In the genomic region with DNA sequence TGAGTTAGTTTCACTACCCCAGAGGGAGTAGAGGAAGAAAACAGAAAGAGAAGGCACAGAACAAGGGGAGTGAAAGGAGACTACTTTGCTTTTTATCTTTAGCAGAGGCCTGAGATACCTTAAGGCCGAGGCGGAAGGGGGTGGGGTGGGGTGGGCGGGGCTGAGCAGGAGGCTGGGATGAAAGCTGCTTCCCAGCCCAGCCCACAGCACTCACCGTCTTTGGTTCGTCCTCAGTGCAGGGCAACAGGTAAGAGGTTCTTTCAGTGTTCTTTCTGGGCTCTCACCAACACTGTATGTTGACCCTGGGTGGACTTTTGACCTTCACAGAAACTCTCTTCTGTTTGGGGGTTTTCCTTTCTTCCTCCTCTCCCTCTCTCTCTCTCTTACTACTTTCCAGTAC, we compare ENCODE assay signal across 7 mouse cellular contexts. TPM values are rescaled to one million over a fixed set of nuclear protein-coding genes. Genes with fewer than 3 reads are reported as not detected.
DNase-seq lines count a peak whose midpoint lies in the region; ATAC-seq and TF ChIP-seq lines count a peak whose summit lies in the region.

A gene (plus strand): TSS at position 137 of the 400 bp plus-strand sequence.

- WGBS in forebrain, embryonic 15.5 days = 37% methylated on average over 5 of the region's 5 CpGs
- 37% methylated on average over 5 of the region's 5 CpGs for WGBS in limb, embryonic 11.5 days
- 6% methylated on average over 2 of the region's 5 CpGs for WGBS in stomach, embryonic 16.5 days

- H3K36me3 ChIP-seq in testis, adult 2 months (ENCODE audit: control insufficient read depth, insufficient read depth, low read length) = no peaks in the 10 kb centered on the region
- H3K36me3 ChIP-seq in forebrain, embryonic 15.5 days = no peaks in the 10 kb centered on the region
- H3K36me3 ChIP-seq in limb, embryonic 11.5 days (ENCODE audit: control insufficient read depth, insufficient read depth, low read length) = no peaks in the 10 kb centered on the region
- no peaks in the 10 kb centered on the region for H3K36me3 ChIP-seq in stomach, embryonic 16.5 days (ENCODE audit: control insufficient read depth, insufficient read depth, low read length)

- no peak within 1 kb of the TSS for H3K4me2 ChIP-seq in forebrain, embryonic 15.5 days (replicated peaks)
- no peak within 1 kb of the TSS for H3K4me2 ChIP-seq in limb, embryonic 11.5 days (ENCODE audit: low read depth, severe bottlenecking)
- no peak within 1 kb of the TSS for H3K4me2 ChIP-seq in stomach, embryonic 16.5 days (ENCODE audit: low read depth, low read length)

- H3K4me3 ChIP-seq in testis, adult 2 months (ENCODE audit: control insufficient read depth, low read depth, low read length) = no peak within 1 kb of the TSS
- H3K4me3 ChIP-seq in forebrain, embryonic 15.5 days = no peak within 1 kb of the TSS
- no peak within 1 kb of the TSS for H3K4me3 ChIP-seq in limb, embryonic 11.5 days (ENCODE audit: low read depth, low read length)
- no peak within 1 kb of the TSS for H3K4me3 ChIP-seq in stomach, embryonic 16.5 days (replicated peaks; ENCODE audit: low read length)

- H3K27me3 ChIP-seq in testis, adult 2 months (ENCODE audit: control insufficient read depth, insufficient read depth, low read length) = no peaks in the 10 kb centered on the region
- no peaks in the 10 kb centered on the region for H3K27me3 ChIP-seq in forebrain, embryonic 15.5 days
- no peaks in the 10 kb centered on the region for H3K27me3 ChIP-seq in limb, embryonic 11.5 days (ENCODE audit: control insufficient read depth, insufficient read depth, low read length)
- H3K27me3 ChIP-seq in stomach, embryonic 16.5 days (ENCODE audit: control insufficient read depth, insufficient read depth, low read length) = no peaks in the 10 kb centered on the region; the same call in 1 of the 2 replicates

- ATAC-seq in forebrain, embryonic 15.5 days (replicated peaks) = no peak
- no peak for ATAC-seq in limb, embryonic 11.5 days (ENCODE audit: insufficient number of reproducible peaks, low FRiP score, low TSS enrichment, low read depth)
- no peak for ATAC-seq in stomach, embryonic 16.5 days (ENCODE audit: insufficient read depth, low FRiP score)

- no peak for TF ChIP-seq CTCF in testis, adult 2 months (IDR thresholded peaks at IDR 0.05; ENCODE audit: control insufficient read depth, insufficient read depth, insufficient replicate concordance, low read depth, low read length)

- no peaks in the 10 kb centered on the region for H3K4me1 ChIP-seq in testis, adult 2 months (ENCODE audit: control insufficient read depth, insufficient read depth, low read length)
- H3K4me1 ChIP-seq in forebrain, embryonic 15.5 days = no peaks in the 10 kb centered on the region
- no peaks in the 10 kb centered on the region for H3K4me1 ChIP-seq in limb, embryonic 11.5 days (ENCODE audit: control insufficient read depth, insufficient read depth, low read length)
- no peaks in the 10 kb centered on the region for H3K4me1 ChIP-seq in stomach, embryonic 16.5 days (ENCODE audit: control insufficient read depth, insufficient read depth, low read length)

- H3K9me3 ChIP-seq in forebrain, embryonic 15.5 days = no peaks in the 10 kb centered on the region
- no peaks in the 10 kb centered on the region for H3K9me3 ChIP-seq in limb, embryonic 11.5 days (ENCODE audit: control insufficient read depth, low read length)
- no peaks in the 10 kb centered on the region for H3K9me3 ChIP-seq in stomach, embryonic 16.5 days (replicated peaks; ENCODE audit: control insufficient read depth, low read length)

- H3K9ac ChIP-seq in forebrain, embryonic 15.5 days (replicated peaks) = no peak within 1 kb of the TSS
- no peak within 1 kb of the TSS for H3K9ac ChIP-seq in limb, embryonic 11.5 days (ENCODE audit: low read length)
- no peak within 1 kb of the TSS for H3K9ac ChIP-seq in stomach, embryonic 16.5 days (ENCODE audit: low read length)

- TF ChIP-seq POLR2A in testis, adult 2 months (IDR thresholded peaks at IDR 0.05; ENCODE audit: control insufficient read depth, low read depth, low read length) = no peak

- H3K27ac ChIP-seq in testis, adult 2 months (ENCODE audit: control insufficient read depth, insufficient read depth, low read depth, low read length) = no peak within 1 kb of the TSS
- no peak within 1 kb of the TSS for H3K27ac ChIP-seq in forebrain, embryonic 15.5 days (replicated peaks)
- no peak within 1 kb of the TSS for H3K27ac ChIP-seq in limb, embryonic 11.5 days (replicated peaks; ENCODE audit: low read depth, low read length)
- no peak within 1 kb of the TSS for H3K27ac ChIP-seq in stomach, embryonic 16.5 days (ENCODE audit: low read length)

- DNase-seq in testis, postnatal 14 days (ENCODE audit: low spot score) = no peak
- DNase-seq in limb, embryonic 11.5 days (ENCODE audit: low spot score) = no peak
- no peak for DNase-seq in thymus, postnatal 14 days
- no peak for DNase-seq in adipocyte (ENCODE audit: low spot score)

RNA-seq across cellular contexts. Expression of the gene that starts here (rescaled TPM):
- polyA plus RNA-seq in testis, adult 2 months (2012; rRNA removed) = 27.8 and 29.2 TPM in 2 replicates
- polyA plus RNA-seq in forebrain, embryonic 15.5 days (2015; fragmentation: Nextera tagmentation; extraction: Ambion mirVana) = 34.8 and 37.8 TPM in 2 replicates
- polyA plus RNA-seq in limb, embryonic 11.5 days (2014; fragmentation: Nextera tagmentation; extraction: Ambion mirVana) = 35.8 and 40.7 TPM in 2 replicates
- polyA plus RNA-seq in stomach, embryonic 16.5 days (2015; fragmentation: Nextera tagmentation; extraction: Ambion mirVana) = 103 and 108 TPM in 2 replicates
